Mouse (Mus musculus) heart, embryonic 10.5 days (tissue): ENCODE results near the gene D130040H23Rik. TPM values are rescaled to one million over a fixed set of nuclear protein-coding genes. Genes with fewer than 3 reads are reported as not detected.
"Not testable (repeated sequence)": the region's sequence is repeated elsewhere in the genome, so short reads cannot be mapped to it uniquely, and the experiment has no call there.

Experiments used
- DNase-seq: peaks from one replicate; pipeline ENCODE4 v3.0.0-alpha.2; 2017; ENCODE audit warnings: low spot score
- H3K27ac ChIP-seq: fragments of 300-500 bp; sonication (generic); 2 replicates; pipeline ENCODE4 v1.5.1; 2016; ENCODE audit warnings: mild to moderate bottlenecking
- H3K27me3 ChIP-seq: fragments of 300-500 bp; sonication (generic); 2 replicates; pipeline ENCODE4 v1.6.1; 2016; ENCODE audit warnings: mild to moderate bottlenecking; ENCODE audit not compliant: poor library complexity, insufficient read depth, severe bottlenecking
- H3K36me3 ChIP-seq: fragments of 300-500 bp; sonication (generic); 2 replicates; pipeline ENCODE4 v1.6.1; 2016; ENCODE audit warnings: mild to moderate bottlenecking, moderate library complexity
- H3K4me1 ChIP-seq: fragments of 300-500 bp; sonication (generic); 2 replicates; pipeline ENCODE4 v1.6.1; 2016; ENCODE audit warnings: mild to moderate bottlenecking
- H3K4me3 ChIP-seq: fragments of 300-500 bp; sonication (generic); 2 replicates; pipeline ENCODE4 v1.5.1; 2016; ENCODE audit warnings: mild to moderate bottlenecking, moderate library complexity
- H3K9me3 ChIP-seq: fragments of 300-500 bp; sonication (generic); 2 replicates; pipeline ENCODE4 v1.6.1; 2016; ENCODE audit warnings: mild to moderate bottlenecking, moderate library complexity
- WGBS: fragments of 180-500 bp; shearing (Covaris S2); methylation state at CpG from one replicate; pipeline ENCODE4 v1.1.7; 2016; 5-methylcytosine and 5-hydroxymethylcytosine counted together
- polyA plus RNA-seq: library from polyadenylated mRNA; unstranded; fragments of >200 nt; fragmentation: Nextera tagmentation; extraction: Ambion mirVana; gene quantifications from 2 replicates; pipeline ENCODE4 v1.2.1, GENCODE M21; 2016

The D130040H23Rik gene
- polyA plus RNA-seq: 3.7 and 5.6 TPM in 2 replicates

DNA sequence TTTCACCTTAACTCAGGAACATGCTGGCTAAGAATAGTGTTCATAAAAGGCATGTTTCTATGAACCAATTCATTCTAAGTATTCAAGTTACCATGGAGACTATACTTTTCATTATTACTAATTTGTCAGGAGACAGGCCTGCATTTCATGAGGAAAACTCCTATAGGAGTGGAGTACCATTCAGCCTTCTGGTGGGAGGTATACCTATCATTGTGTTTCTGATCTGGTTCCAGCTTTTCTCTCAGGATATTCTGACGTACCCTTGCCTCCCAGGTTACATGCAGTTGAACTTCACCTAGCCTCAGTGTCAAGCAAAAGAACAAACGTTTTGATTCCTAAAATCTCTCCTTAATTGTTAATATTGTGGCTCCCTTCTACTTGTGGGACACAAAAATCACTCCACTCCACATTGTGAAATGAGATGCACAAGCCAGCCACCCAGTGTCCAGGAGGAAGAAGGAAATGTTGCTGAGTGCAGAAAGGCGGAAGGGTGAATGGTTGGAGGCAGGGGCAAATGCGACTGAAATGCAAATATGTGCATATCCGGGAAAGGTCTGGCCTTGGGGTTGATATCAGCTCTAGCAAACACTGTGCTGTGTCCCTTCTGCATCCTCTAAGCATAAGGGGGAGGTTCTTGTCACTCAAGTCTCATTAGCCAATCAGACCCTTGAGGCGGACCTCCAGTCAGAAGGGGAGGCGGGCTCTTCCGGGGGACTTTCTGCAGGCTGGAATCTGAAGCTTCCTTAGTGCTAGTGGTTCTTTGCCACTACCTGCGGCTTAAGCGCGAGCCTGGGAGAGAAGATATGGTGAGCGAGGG is at the start of gene D130040H23Rik:
Gene D130040H23Rik, plus strand, starts transcription at position 695 of the 817 bp plus-strand sequence.
- no peaks in the 10 kb centered on the region for H3K9me3 ChIP-seq
- H3K4me1 ChIP-seq: 0 out of 2 replicates have a peak, but pooled peaks cover 15% of the 10 kb centered on the region
- 9% methylated on average over 12 of the region's 12 CpGs for WGBS
- peaks cover 9% of the 10 kb centered on the region; the same call in 1 of the 2 replicates for H3K36me3 ChIP-seq
- H3K27me3 ChIP-seq: no peaks in the 10 kb centered on the region
- H3K27ac ChIP-seq: peak within 1 kb of the TSS; percentile 88
- H3K4me3 ChIP-seq: peak within 1 kb of the TSS; percentile 73
- peak; percentile 93 for DNase-seq

DNA sequence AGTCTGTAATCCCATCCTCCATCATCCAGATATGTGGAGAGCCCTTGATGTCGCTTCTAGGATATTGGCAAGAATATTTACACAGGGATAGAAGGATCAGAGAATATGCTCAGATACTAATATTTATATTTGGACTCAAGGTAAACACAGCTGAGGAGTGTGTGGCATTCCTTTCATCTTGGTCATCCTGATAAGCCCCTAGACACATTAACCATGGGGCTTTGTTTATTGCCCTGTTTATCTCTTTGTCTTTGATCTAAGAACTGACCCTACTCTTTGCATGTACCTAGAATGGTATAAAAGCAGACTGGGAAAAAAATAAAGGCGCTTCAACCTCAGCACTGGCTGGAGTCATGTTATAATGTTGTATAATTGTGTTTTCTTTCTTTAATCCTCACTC is 28.3 kb upstream of the D130040H23Rik start:
- H3K9me3 ChIP-seq: no peaks in the 10 kb centered on the region
- no peaks in the 10 kb centered on the region for H3K27me3 ChIP-seq
- no peaks in the 10 kb centered on the region for H3K4me1 ChIP-seq
- H3K27ac ChIP-seq: no peak overlapping the region
- no peak overlapping the region for H3K4me3 ChIP-seq
- 76% methylated on average over 2 of the region's 2 CpGs for WGBS
- no peaks in the 10 kb centered on the region for H3K36me3 ChIP-seq
- DNase-seq: no peak

DNA sequence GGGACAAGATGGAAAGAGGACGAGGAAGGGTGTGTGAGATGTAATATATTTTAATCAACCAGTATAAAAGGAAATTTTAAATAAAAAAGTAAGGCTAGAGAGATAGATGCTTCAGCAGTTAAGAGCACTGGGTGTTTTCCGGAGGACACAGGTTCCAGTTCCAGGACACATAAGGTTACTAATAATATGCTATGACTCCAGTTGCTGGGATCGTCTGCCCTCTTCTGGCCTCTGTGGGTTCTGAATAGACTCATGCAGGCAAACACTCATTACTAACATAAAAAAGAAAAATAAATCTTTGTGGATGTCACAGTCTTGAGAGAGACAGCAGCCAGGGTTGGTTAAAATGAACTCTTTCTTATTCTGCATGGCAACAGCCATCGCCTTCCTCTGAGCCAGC is 2.4 kb upstream of the D130040H23Rik start:
- DNase-seq: no peak
- WGBS: 67% methylated on average over 4 of the region's 4 CpGs

DNA sequence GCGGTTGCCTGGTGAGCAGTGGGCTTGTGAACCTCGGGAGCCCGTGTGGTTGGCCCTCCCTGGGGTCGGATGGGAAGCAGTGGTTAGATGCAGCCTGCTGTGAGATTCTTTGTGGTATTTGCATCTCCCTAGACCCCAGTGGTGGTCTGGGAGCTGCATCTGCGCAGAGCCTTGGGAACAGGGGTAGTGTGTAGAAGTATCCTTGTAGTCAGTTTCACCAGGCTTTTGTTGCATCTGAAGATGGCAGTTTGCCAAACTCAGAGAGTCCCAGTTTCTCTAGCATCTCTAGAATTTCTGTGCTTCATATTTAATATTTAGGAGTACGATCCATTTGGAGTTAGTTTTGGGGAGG is 299 bp downstream of the D130040H23Rik start:
- peak overlapping the region; percentile 88 for H3K27ac ChIP-seq
- no peak for DNase-seq
- WGBS: 15% methylated on average over 6 of the region's 6 CpGs
- peak overlapping the region; percentile 73 for H3K4me3 ChIP-seq
- H3K27me3 ChIP-seq: no peaks in the 10 kb centered on the region
- no peaks in the 10 kb centered on the region for H3K9me3 ChIP-seq
- H3K36me3 ChIP-seq: peaks cover 12% of the 10 kb centered on the region; the same call in 1 of the 2 replicates
- H3K4me1 ChIP-seq: 0 out of 2 replicates have a peak, but pooled peaks cover 15% of the 10 kb centered on the region

More for the DNA sequence above, 2.4 kb upstream of the D130040H23Rik start:
- Histone ChIP-seq H3K4me1 (0 out of 2 replicates have a peak, but pooled peaks cover 15% of the 10 kb centered on the region), H3K36me3 (no peaks in the 10 kb centered on the region), H3K4me3 (no peak overlapping the region), H3K27ac (no peak overlapping the region), H3K9me3 (no peaks in the 10 kb centered on the region; the same call in 1 of the 2 replicates), H3K27me3 (no peaks in the 10 kb centered on the region)

DNA sequence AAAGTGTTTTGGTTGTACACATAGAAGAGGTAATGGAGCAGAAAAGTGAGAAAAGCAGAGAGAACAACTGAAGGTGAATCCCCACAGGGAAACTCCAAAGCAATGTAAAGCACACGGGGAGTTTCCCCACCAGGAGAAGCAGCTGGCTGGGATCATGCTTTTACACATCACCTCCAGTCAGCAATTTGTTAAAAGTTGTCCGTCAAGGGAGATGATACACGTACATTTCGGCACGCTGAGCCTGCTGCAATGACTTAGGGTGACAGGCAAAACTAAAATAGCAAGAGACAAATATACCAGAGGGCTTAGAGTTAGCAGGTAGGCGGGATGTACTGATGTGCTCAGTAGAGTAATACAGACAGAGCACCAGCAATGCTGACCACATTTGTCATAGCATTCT is 1.6 kb downstream of the D130040H23Rik start:
- no peaks in the 10 kb centered on the region for H3K9me3 ChIP-seq
- no peak overlapping the region for H3K27ac ChIP-seq
- no peaks in the 10 kb centered on the region for H3K27me3 ChIP-seq
- H3K4me1 ChIP-seq: 0 out of 2 replicates have a peak, but pooled peaks cover 15% of the 10 kb centered on the region
- no peak overlapping the region for H3K4me3 ChIP-seq
- DNase-seq: no peak
- 85% methylated on average over 6 of the region's 6 CpGs for WGBS
- H3K36me3 ChIP-seq: peaks cover 17% of the 10 kb centered on the region; the same call in 1 of the 2 replicates

DNA sequence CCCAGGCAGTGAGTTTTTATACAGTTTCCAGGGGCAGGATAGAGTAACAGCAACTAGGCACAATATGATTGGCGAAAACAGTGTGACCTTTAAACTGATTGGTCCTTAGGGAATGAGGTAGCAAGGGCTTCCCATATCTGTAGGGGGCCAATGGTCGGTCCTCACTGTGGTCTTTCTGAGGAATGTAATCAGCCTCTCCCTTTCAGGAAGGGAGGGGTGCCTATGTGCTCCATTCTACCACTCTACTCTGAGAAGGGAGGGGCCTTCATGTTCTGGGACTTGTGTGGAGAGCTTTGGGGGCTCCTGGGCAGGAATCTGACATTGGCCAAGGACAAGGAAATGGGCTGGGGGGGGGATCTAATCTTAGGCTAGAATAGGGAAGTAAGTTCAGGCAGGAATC is 53.9 kb downstream of the D130040H23Rik start:
- Histone ChIP-seq H3K4me1 (no peaks in the 10 kb centered on the region), H3K27ac (no peak overlapping the region), H3K36me3 (no peaks in the 10 kb centered on the region), H3K9me3 (no peaks in the 10 kb centered on the region), H3K4me3 (no peak overlapping the region), H3K27me3 (no peaks in the 10 kb centered on the region)
- DNase-seq: no peak
- WGBS: 74% methylated on average over 2 of the region's 2 CpGs

DNA sequence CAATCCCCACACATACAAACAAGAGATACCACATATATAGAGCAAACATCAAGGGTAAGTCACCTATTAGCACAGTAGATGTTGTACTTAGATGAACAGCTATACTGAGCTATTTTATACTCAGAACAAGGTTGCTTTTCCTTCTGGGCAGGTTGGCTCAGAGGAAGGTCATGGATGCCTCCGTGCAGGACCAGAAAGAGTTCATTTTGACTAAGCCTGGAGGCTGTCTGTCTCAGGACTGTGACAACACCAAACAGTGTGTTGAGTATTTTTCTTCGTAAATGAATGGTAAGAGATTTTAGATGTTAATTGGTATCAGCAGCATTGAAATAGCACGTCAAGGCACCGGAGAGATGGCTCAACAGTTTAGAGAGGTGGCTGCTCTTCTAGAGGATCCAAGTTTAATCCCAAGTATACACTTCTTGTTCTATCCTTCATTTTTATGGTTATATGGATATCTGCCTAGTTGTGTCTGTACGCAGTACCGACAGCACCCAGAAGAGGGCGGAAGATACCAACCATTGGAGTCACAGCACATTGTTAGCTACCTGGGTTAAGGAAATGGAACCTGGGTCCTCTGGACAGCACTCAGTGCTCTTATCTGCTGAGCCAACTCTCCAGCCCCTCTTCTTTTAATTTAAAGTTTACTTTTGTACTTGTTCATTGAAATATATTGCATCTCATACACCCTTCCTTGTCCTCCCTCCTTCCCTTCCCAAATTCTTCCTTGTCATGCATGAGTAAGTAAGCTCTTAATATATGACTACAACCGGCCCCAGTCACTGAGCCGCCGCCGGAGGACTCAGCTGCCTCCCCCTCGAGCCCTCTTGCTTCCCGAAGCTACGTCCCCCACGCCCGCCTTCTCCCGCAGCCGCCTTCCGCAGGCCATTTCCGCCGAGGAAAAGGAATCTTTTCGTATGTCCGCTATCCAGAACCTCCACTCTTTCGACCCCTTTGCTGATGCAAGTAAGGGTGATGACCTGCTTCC is 57.7 kb downstream of the D130040H23Rik start:
- Histone ChIP-seq H3K9me3 (no peaks in the 10 kb centered on the region), H3K27ac (no peak overlapping the region), H3K4me3 (peak overlapping the region; percentile 51), H3K4me1 (no peaks in the 10 kb centered on the region), H3K36me3 (no peaks in the 10 kb centered on the region), H3K27me3 (no peaks in the 10 kb centered on the region)
- peak; percentile 87 for DNase-seq
- WGBS: 14% methylated on average over 24 of the region's 24 CpGs

DNA sequence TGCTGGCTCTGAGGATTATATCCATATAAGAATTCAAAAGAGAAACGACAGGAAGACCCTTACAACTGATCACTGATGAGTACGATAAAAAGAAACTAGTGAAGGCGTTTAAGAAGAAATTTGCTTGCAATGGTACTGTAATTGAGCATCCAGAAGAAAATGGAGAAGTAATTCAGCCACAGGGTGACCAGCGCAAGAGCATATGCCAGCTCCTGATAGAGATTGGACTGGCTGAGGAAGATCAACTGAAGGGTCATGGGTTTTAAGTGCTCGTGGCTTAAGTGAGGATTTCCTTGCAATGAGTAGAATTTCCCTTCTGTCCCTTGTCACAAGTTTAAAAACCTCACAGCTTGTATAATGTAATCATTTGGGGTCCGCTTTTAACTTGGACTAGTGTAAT is 58.4 kb downstream of the D130040H23Rik start:
- H3K36me3 ChIP-seq, DNase-seq, H3K27me3 ChIP-seq, H3K4me1 ChIP-seq, H3K27ac ChIP-seq, H3K9me3 ChIP-seq: not testable (repeated sequence)
- 64% methylated on average over 6 of the region's 6 CpGs for WGBS
- peak overlapping the region; percentile 51 for H3K4me3 ChIP-seq

Other genes starting within 250 kb of the D130040H23Rik start
- gene Zfp930, start 62.0 kb upstream of the D130040H23Rik start, polyA plus RNA-seq: 20.6 and 22.5 TPM in 2 replicates
- gene Gm9495, start 182.5 kb downstream of the D130040H23Rik start, polyA plus RNA-seq: not detected in 2 replicates